Mouse (Mus musculus): ENCODE data around the gene Wdr6. TPM values are rescaled to one million over a fixed set of nuclear protein-coding genes. Genes with fewer than 3 reads are reported as not detected.
A peak's percentile ranks its signal among the peaks of the same experiment; 100 is the strongest.

Gene Wdr6
- polyA plus RNA-seq, 1 experiment from 2014 or later: 288 TPM

DNA sequence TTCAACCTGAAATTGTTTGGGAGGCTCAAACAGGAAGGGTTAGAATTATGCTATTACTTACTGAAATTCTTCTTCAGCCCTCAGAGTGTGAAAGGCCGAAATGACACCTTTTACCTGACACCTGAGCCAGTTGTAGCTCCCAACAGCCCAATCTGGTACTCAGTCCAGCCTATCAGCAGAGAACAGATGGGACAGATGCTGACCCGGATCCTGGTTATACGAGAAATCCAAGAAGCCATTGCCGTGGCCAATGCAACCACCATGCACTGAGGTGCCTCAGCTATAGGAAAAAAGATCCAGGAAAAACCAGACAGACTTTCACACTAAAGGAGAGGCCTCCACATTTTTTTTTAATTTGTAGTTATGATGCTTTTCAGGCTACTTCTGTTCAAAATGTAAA lies 19.4 kb downstream of the Wdr6 start:
- 0 out of 2 replicates have a peak overlapping the region, but pooled peaks have one; percentile 42 for H3K27ac ChIP-seq (replicated peaks)
- 89% methylated on average over 4 of the region's 4 CpGs for WGBS
- H3K4me2 ChIP-seq (replicated peaks): no peak overlapping the region
- no peak for ATAC-seq (ENCODE audit: low FRiP score, low read depth)
- peaks cover 75% of the 10 kb centered on the region for H3K36me3 ChIP-seq
- no peak overlapping the region for H3K9ac ChIP-seq (replicated peaks)
- H3K27me3 ChIP-seq: no peaks in the 10 kb centered on the region
- H3K9me3 ChIP-seq: no peaks in the 10 kb centered on the region
- H3K4me3 ChIP-seq: no peak overlapping the region
- H3K4me1 ChIP-seq: peaks cover 13% of the 10 kb centered on the region

DNA sequence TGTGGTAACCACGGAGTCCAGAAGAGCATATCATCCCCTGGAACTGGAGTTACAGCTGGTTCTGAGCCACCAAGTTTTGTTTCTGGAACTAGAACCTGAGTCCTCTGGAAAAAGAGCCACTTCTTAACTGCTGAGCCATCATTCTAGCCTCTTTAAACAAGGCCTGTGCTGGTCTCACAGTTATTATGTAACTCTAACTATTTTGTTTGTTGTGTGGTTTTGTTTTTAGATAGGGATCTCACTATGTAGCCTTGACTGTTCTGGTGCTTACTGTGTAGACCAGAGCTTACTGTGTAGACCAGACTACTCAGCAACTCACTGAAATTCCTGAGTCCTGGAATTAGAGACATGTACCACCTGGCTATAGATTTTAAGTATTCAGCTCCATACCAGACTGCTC lies 31.7 kb downstream of the Wdr6 start:
- H3K27ac ChIP-seq (replicated peaks): no peak overlapping the region
- no peak overlapping the region for H3K4me2 ChIP-seq (replicated peaks)
- peaks cover 88% of the 10 kb centered on the region for H3K36me3 ChIP-seq
- no peak overlapping the region for H3K9ac ChIP-seq (replicated peaks)
- no peaks in the 10 kb centered on the region for H3K4me1 ChIP-seq
- no peak for ATAC-seq (ENCODE audit: low FRiP score, low read depth)
- no peak overlapping the region for H3K4me3 ChIP-seq
- no peaks in the 10 kb centered on the region for H3K9me3 ChIP-seq
- H3K27me3 ChIP-seq: no peaks in the 10 kb centered on the region
- WGBS: 91% methylated on average over 1 of the region's 1 CpGs

DNA sequence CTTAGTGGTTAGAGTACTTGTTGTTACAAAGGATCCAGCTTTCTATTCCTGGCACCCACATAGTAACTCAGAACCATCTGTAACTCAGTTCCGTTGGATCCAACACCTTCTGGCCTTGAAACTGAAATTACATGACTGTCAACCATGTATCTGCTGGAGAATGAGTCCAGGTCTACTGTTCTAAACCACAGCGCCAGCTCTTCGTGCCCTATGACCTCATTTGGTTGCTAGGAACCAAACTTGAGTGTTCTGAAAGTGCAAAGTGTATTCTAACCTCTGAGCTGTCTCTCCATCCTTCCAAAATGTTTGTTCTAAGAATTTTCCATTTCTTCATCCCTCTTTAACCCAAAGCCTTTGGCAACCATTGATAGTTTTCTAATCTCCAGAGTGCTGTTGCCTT lies 32.6 kb downstream of the Wdr6 start:
- no peaks in the 10 kb centered on the region for H3K27me3 ChIP-seq
- H3K4me1 ChIP-seq: no peaks in the 10 kb centered on the region
- no peak overlapping the region for H3K4me2 ChIP-seq (replicated peaks)
- no peak overlapping the region for H3K9ac ChIP-seq (replicated peaks)
- 96% methylated on average over 3 of the region's 3 CpGs for WGBS
- H3K36me3 ChIP-seq: peaks cover 92% of the 10 kb centered on the region
- no peaks in the 10 kb centered on the region for H3K9me3 ChIP-seq
- ATAC-seq (ENCODE audit: low FRiP score, low read depth): no peak
- H3K4me3 ChIP-seq: no peak overlapping the region
- H3K27ac ChIP-seq (replicated peaks): no peak overlapping the region

DNA sequence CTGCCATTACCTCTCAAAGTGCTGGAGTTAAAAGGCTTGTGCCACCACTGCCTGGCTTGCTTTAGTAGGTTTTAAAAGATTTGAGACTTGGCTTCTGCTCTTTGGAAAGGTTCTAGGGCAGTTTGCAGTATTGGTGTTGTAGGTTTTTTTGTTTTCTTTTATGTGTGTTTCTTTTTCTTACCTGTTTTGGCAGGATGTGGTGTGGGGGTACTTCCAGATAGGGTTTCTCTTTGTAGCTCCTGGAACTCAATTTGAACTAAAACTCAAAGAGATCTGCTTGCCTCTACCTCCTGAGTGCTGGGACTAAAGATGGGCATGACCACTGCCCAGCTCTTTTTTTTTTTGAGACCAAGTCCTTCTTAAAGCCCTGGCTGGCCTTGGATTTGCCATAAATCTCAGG lies 37.7 kb downstream of the Wdr6 start:
- no peaks in the 10 kb centered on the region for H3K4me1 ChIP-seq
- H3K36me3 ChIP-seq: peaks cover 87% of the 10 kb centered on the region
- no peaks in the 10 kb centered on the region for H3K9me3 ChIP-seq
- H3K9ac ChIP-seq (replicated peaks): no peak overlapping the region
- no peaks in the 10 kb centered on the region for H3K27me3 ChIP-seq
- H3K4me3 ChIP-seq: no peak overlapping the region
- H3K4me2 ChIP-seq (replicated peaks): no peak overlapping the region
- no peak overlapping the region for H3K27ac ChIP-seq (replicated peaks)
- no peak for ATAC-seq (ENCODE audit: low FRiP score, low read depth)

DNA sequence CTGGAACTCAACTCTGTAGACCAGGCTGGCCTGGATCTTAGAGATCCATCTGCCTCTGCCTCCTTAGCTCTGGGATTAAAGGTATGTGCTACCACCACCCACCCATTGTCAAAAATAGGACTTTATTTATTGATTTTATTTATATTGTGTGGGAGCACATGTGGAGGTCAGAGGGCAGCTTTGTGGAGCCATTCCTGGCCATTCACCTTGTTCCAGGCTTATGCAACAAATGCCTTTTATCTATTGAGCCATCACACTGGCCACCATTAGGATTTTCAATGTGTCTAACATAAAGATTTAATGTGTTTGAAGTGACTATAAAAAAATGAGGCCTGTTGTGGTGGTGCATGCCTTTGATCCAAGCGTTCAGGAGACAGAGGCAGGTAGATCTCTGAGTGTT lies 47.0 kb downstream of the Wdr6 start:
- no peak for ATAC-seq (ENCODE audit: low FRiP score, low read depth)
- Histone ChIP-seq H3K36me3 (peaks cover 85% of the 10 kb centered on the region), H3K27ac (replicated peaks) (no peak overlapping the region), H3K4me2 (replicated peaks) (no peak overlapping the region), H3K4me1 (no peaks in the 10 kb centered on the region), H3K4me3 (no peak overlapping the region), H3K9me3 (no peaks in the 10 kb centered on the region), H3K27me3 (no peaks in the 10 kb centered on the region), H3K9ac (replicated peaks) (no peak overlapping the region)
- WGBS: 94% methylated on average over 1 of the region's 1 CpGs

DNA sequence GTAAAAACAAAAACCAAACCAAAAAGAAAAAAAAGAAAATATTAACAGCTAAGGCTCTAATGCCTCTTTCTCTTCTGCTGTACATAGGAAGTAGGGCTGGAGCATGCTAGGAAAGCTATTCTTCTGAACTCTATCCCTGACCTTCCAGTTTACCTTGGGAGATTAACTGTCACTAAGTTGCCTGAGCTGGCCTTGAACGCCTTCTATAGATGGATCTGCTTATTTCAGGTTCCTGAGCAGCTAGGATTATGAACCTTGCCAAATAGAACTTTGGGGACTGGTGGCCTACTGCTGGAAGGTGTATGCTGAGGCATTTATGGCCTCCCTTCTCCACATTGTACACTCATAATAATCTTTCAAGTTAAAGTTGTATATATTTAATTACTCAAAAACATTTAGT lies 47.6 kb downstream of the Wdr6 start:
- H3K9me3 ChIP-seq: no peaks in the 10 kb centered on the region
- no peak overlapping the region for H3K4me3 ChIP-seq
- H3K4me1 ChIP-seq: no peaks in the 10 kb centered on the region
- no peak overlapping the region for H3K9ac ChIP-seq (replicated peaks)
- 90% methylated on average over 1 of the region's 1 CpGs for WGBS
- no peak overlapping the region for H3K4me2 ChIP-seq (replicated peaks)
- peaks cover 80% of the 10 kb centered on the region for H3K36me3 ChIP-seq
- H3K27me3 ChIP-seq: no peaks in the 10 kb centered on the region
- ATAC-seq (ENCODE audit: low FRiP score, low read depth): no peak
- H3K27ac ChIP-seq (replicated peaks): no peak overlapping the region

DNA sequence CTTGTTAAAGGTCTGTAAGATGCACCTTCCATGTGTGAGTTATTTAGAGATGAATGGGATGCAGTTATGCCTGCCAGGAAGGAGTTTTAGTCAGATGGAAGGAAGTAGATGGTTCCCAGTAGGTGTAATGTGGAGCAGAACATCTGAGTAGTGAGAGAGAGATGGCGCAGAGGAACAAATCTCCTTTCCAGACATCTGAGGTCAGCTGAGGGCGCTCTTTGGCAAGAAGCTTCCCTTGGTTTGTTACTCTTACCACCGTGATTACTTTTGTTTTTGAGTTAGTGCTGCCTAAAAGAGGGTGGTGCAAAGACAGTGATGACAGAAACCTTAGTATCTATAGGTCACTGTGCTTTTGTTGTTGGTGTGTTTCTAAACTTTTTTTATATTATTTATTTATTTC lies 53.1 kb downstream of the Wdr6 start:
- Histone ChIP-seq H3K4me2 (replicated peaks) (no peak overlapping the region), H3K36me3 (peaks cover 36% of the 10 kb centered on the region), H3K27ac (replicated peaks) (no peak overlapping the region), H3K9ac (replicated peaks) (no peak overlapping the region), H3K9me3 (no peaks in the 10 kb centered on the region), H3K27me3 (no peaks in the 10 kb centered on the region), H3K4me3 (no peak overlapping the region), H3K4me1 (peaks cover 8% of the 10 kb centered on the region; the same call in 1 of the 2 replicates)
- 90% methylated on average over 3 of the region's 3 CpGs for WGBS
- ATAC-seq (ENCODE audit: low FRiP score, low read depth): no peak

DNA sequence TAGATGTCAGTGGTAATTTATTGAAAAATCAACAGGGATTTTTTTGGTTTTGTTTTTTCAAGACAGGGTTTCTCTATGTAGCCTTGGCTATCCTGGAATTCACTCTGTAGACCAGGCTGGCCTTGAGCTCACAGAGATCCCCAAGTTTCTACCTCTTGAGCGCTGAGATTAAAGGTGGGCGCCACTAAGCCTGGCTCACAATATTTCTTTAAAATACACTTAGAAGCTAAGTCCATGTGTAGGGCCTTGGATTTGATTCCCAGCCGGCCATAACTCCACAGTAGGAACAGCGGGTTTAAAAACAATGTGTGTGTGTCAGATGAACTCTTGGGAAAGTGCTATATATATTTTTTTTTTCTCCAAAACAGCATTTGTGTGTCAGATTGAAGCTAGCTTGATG lies 55.2 kb downstream of the Wdr6 start:
- H3K9ac ChIP-seq (replicated peaks): no peak overlapping the region
- H3K9me3 ChIP-seq: no peaks in the 10 kb centered on the region
- H3K27ac ChIP-seq (replicated peaks): no peak overlapping the region
- no peak overlapping the region for H3K4me3 ChIP-seq
- peaks cover 23% of the 10 kb centered on the region for H3K36me3 ChIP-seq
- H3K4me2 ChIP-seq (replicated peaks): no peak overlapping the region
- no peak for ATAC-seq (ENCODE audit: low FRiP score, low read depth)
- 98% methylated on average over 4 of the region's 4 CpGs for WGBS
- H3K4me1 ChIP-seq: peaks cover 24% of the 10 kb centered on the region
- H3K27me3 ChIP-seq: no peaks in the 10 kb centered on the region

MicroRNA genes within 50 kb of the gene (microRNA counts, 519-probe panel; counts per million panel counts)
- 5,882 counts per million, percentile 59 among the panel's probes with 10 or more counts for microRNA mmu-miR-191
- 5,156 counts per million, percentile 46 among the panel's probes with 10 or more counts for microRNA mmu-miR-425

Small RNA genes lying within 50 kb of the gene (microRNA-seq; reads per million reads assigned to microRNA genes)
- not detected for gene Gm24083
- not detected for gene Mir191
- 2,805 reads per million, percentile 85 among the genes with 10 or more reads in this experiment for gene Mir425

Other genes starting within 250 kb of the Wdr6 start
- 656 and 692 TPM in 2 replicates for gene Gpx1, start 239.8 kb downstream of the Wdr6 start, polyA plus RNA-seq (2016; fragmentation: Nextera tagmentation; extraction: Ambion mirVana)
- 135 and 142 TPM in 2 replicates for gene Usp4, start 230.9 kb downstream of the Wdr6 start, polyA plus RNA-seq (2016; fragmentation: Nextera tagmentation; extraction: Ambion mirVana)
- gene 1700102P08Rik, start 185.9 kb downstream of the Wdr6 start, polyA plus RNA-seq (2016; fragmentation: Nextera tagmentation; extraction: Ambion mirVana): 1.7 and 2.4 TPM in 2 replicates
- gene Ccdc36, start 150.3 kb downstream of the Wdr6 start, polyA plus RNA-seq (2016; fragmentation: Nextera tagmentation; extraction: Ambion mirVana): 1.3 and 1.7 TPM in 2 replicates
- gene BC048562, start 142.3 kb downstream of the Wdr6 start, polyA plus RNA-seq (2016; fragmentation: Nextera tagmentation; extraction: Ambion mirVana): not detected in 2 replicates
- gene Ccdc71, start 118.2 kb downstream of the Wdr6 start, polyA plus RNA-seq (2016; fragmentation: Nextera tagmentation; extraction: Ambion mirVana): 51.4 and 52.6 TPM in 2 replicates
- gene Klhdc8b, start 117.2 kb downstream of the Wdr6 start, polyA plus RNA-seq (2016; fragmentation: Nextera tagmentation; extraction: Ambion mirVana): 60.7 and 72.1 TPM in 2 replicates
- gene Lamb2, start 99.0 kb downstream of the Wdr6 start, polyA plus RNA-seq (2016; fragmentation: Nextera tagmentation; extraction: Ambion mirVana): 42.2 and 44.0 TPM in 2 replicates
- gene Usp19, start 88.1 kb downstream of the Wdr6 start, polyA plus RNA-seq (2016; fragmentation: Nextera tagmentation; extraction: Ambion mirVana): 111 and 116 TPM in 2 replicates
- 83.7 and 86.3 TPM in 2 replicates for gene Qars, start 71.0 kb downstream of the Wdr6 start, polyA plus RNA-seq (2016; fragmentation: Nextera tagmentation; extraction: Ambion mirVana)
- 175 and 178 TPM in 2 replicates for gene Qrich1, start 61.9 kb downstream of the Wdr6 start, polyA plus RNA-seq (2016; fragmentation: Nextera tagmentation; extraction: Ambion mirVana)
- 133 and 143 TPM in 2 replicates for gene Impdh2, start 18.5 kb downstream of the Wdr6 start, polyA plus RNA-seq (2016; fragmentation: Nextera tagmentation; extraction: Ambion mirVana)
- 56.9 and 58.8 TPM in 2 replicates for gene Ndufaf3, start 11.3 kb downstream of the Wdr6 start, polyA plus RNA-seq (2016; fragmentation: Nextera tagmentation; extraction: Ambion mirVana)
- gene Dalrd3, start 8.9 kb downstream of the Wdr6 start, polyA plus RNA-seq (2016; fragmentation: Nextera tagmentation; extraction: Ambion mirVana): 251 and 260 TPM in 2 replicates
- gene P4htm, start 18.9 kb upstream of the Wdr6 start, polyA plus RNA-seq (2016; fragmentation: Nextera tagmentation; extraction: Ambion mirVana): 14.7 and 16.4 TPM in 2 replicates
- 60.3 and 64.8 TPM in 2 replicates for gene Arih2, start 70.6 kb upstream of the Wdr6 start, polyA plus RNA-seq (2016; fragmentation: Nextera tagmentation; extraction: Ambion mirVana)
- gene Slc25a20, start 83.3 kb upstream of the Wdr6 start, polyA plus RNA-seq (2016; fragmentation: Nextera tagmentation; extraction: Ambion mirVana): 36.6 and 38.6 TPM in 2 replicates
- gene Prkar2a, start 110.6 kb upstream of the Wdr6 start, polyA plus RNA-seq (2016; fragmentation: Nextera tagmentation; extraction: Ambion mirVana): 57.1 and 67.6 TPM in 2 replicates
- 137 and 141 TPM in 2 replicates for gene Ip6k2, start 205.1 kb upstream of the Wdr6 start, polyA plus RNA-seq (2016; fragmentation: Nextera tagmentation; extraction: Ambion mirVana)
- 17.0 and 20.1 TPM in 2 replicates for gene Nckipsd, start 229.6 kb upstream of the Wdr6 start, polyA plus RNA-seq (2016; fragmentation: Nextera tagmentation; extraction: Ambion mirVana)
- gene Celsr3, start 247.6 kb upstream of the Wdr6 start, polyA plus RNA-seq (2016; fragmentation: Nextera tagmentation; extraction: Ambion mirVana): 13.8 and 14.4 TPM in 2 replicates